Mouse (Mus musculus): ENCODE results near the gene Pcid2.
A peak's percentile ranks its signal among the peaks of the same experiment; 100 is the strongest.
"Not testable (repeated sequence)": the region's sequence is repeated elsewhere in the genome, so short reads cannot be mapped to it uniquely, and the experiment has no call there.

Gene Pcid2

GRCm38 (mm10) chr8:13075579-13075978 is 29.7 kb downstream of the Pcid2 start:
- not testable (repeated sequence) for DNase-seq (ENCODE audit: low read depth)

- DNase-seq (ENCODE audit: low read depth): peak; percentile 69
Measured at GRCm38 (mm10) chr8:13075044-13075443, 30.2 kb downstream of the Pcid2 start.

GRCm38 (mm10) chr8:13073255-13073654 is 32.0 kb downstream of the Pcid2 start:
- DNase-seq (ENCODE audit: low read depth): no peak

DNA sequence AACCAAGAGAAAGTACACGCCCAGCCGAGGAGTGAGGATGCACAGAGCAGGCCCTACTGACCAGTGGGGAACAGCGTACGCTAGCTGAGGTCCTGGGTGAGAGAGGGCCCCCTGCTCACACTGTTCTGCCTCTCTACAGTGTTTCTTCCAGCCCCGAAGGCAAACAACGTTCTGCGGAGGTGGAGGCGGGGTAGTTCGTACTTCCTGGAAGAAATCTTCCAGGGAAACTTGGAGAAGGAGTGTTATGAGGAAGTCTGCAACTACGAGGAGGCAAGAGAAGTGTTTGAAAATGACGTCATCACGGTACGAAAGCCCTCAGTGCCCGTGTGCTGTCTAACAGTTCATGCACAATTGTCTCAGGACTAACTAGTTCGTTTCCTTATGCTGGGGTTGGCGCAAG is 42.1 kb downstream of the Pcid2 start:
- no peak for DNase-seq (ENCODE audit: low read depth)

GRCm38 (mm10) chr8:13060441-13061150 is 44.7 kb downstream of the Pcid2 start, which contains the start of gene Proz:
Gene Proz (plus strand): TSS chr8:13060914.
- no peak for DNase-seq (ENCODE audit: low read depth)

GRCm38 (mm10) chr8:13057351-13057750 is 47.9 kb downstream of the Pcid2 start:
- no peak for DNase-seq (ENCODE audit: low read depth)

DNA sequence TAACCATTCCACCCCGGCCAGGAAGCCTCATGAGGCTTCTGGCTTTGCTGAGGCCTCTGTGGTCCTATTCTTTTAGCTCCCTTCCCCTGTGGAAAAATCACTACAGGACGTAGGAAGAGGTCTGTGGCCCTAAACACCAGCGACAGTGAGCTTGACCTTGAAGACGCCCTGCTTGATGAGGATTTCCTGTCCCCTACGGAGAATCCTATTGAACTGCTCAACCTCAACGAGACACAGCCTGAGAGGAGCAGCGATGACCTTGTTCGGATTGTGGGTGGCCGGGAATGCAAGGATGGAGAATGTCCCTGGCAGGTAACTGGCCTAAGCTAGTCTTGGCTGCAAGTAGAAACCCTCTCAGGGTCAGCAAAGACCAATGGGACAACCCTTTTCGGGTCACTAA is 54.7 kb downstream of the Pcid2 start:
- DNase-seq (ENCODE audit: low read depth): no peak

- DNase-seq (ENCODE audit: low read depth): no peak
Measured at GRCm38 (mm10) chr8:13047652-13048051, 57.6 kb downstream of the Pcid2 start.

DNA sequence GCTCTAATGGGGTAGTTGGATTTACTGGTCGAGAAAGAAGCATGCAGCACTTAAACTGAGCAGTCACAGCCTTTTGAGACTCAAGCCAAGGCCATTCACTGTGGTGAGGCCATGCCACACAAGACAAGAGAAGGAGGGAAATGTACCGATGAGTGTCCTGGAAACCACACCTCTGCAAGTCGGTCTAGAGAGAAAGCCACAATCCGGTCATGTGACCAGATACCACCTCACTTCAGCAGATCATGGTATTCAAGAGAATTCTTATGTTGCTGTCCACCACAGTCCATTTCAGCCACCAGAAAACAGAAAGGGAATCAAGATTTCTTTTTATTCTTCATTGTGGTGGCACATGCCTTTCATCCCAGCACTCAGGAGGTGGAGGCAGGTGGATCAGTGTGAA is 63.8 kb downstream of the Pcid2 start:
- DNase-seq (ENCODE audit: low read depth): peak; percentile 93

GRCm38 (mm10) chr8:13039054-13039453 is 66.2 kb downstream of the Pcid2 start:
- DNase-seq (ENCODE audit: low read depth): peak; percentile 43

- DNase-seq (ENCODE audit: low read depth): peak; percentile 31
Measured at GRCm38 (mm10) chr8:13037569-13037968, 67.7 kb downstream of the Pcid2 start.

DNA sequence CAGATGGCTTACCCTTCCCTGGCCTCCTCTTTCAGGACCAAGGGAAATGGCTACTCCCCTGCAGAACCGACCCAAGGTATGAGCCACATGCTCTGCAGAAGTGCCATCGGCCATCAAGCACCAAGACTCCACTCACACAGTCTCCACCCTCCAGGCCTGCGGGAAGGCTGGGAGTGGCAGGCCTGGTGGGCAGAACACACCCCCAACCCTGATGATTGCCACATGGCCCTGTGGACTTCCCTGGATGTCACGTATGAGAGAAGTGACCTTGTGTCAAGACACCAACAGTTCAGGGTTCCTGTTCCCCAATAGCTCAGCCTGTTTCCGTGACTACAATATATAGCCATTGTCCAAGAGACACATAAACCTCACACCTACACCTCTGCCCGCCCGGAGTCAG is 68.2 kb downstream of the Pcid2 start, which contains the start of gene F10:
F10 (plus strand) TSS at position 294 of the 400 bp plus-strand sequence.
- DNase-seq (ENCODE audit: low read depth): peak; percentile 53

- peak; percentile 73 for DNase-seq (ENCODE audit: low read depth)
Measured at GRCm38 (mm10) chr8:13036346-13036812, 68.9 kb downstream of the Pcid2 start.

GRCm38 (mm10) chr8:13028482-13028881 is 76.8 kb downstream of the Pcid2 start:
- DNase-seq (ENCODE audit: low read depth): peak; percentile 23

- peak; percentile 89 for DNase-seq (ENCODE audit: low read depth)
Measured at GRCm38 (mm10) chr8:13027615-13028014, 77.6 kb downstream of the Pcid2 start.
